Mouse (Mus musculus) thymus, postnatal 0 days (tissue): Measurements from ENCODE around the gene Atl1. TPM values are rescaled to one million over a fixed set of nuclear protein-coding genes. Genes with fewer than 3 reads are reported as not detected.
A peak's percentile ranks its signal among the peaks of the same experiment; 100 is the strongest.

Source experiments
- DNase-seq: peaks from one replicate; pipeline ENCODE4 v3.0.0-alpha.2; 2015; ENCODE audit warnings: low spot score
- polyA plus RNA-seq: library from polyadenylated mRNA; unstranded; fragments of >200 nt; fragmentation: Nextera tagmentation; extraction: Ambion mirVana; gene quantifications from 2 replicates; pipeline ENCODE4 v1.2.1, GENCODE M21; 2015

The Atl1 gene
- polyA plus RNA-seq: 1.8 and 1.9 TPM in 2 replicates

- DNase-seq: peak; percentile 87
Measured at GRCm38 (mm10) chr12:69892371-69893251, at the start of gene Atl1, which contains the start of gene Map4k5. Gene Atl1 (plus strand): TSS chr12:69892614. Gene Map4k5 (minus strand): TSS chr12:69893200.

DNA sequence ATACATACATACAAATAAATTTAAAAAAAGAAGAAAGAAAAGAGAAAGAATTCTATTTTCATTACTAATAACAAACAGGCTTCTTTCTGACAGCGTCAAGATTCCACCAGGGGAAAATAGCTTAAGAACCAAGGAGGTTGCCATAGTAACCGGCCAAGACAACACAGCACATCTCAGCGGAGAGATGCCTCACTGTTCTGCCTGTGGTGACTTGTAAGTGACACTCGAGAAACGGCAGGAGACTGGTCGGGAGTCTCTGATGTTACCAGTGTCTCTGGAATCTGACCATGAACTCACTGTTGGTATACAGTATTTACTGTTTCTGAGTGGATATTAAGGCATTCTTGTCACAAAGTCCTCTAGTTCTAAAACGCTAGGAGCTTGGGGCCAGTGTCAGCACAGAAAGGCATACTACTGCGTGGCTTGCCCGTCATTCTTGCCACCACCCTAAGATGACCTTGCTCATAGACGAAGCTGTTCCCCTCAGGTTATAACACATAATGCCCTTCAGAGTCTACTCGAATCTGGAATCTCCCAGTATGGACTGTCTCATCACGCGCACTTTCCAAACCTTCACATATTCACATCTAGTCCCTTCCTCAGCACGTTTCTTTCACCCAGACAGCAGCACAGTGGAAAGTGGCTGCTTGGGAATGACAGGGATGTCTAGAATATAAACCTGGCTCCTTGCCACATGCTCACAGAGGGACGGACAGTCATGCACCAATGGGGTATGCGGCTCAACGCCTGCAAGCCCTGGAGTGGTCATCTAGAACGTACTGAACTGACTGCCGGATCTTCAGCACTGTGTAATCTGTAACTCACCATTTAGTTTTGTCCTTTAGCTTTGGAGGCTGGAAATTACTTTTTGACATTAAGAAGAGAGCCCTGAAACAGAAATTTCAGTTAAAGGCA lies 48.6 kb upstream of the Atl1 start:
- no peak for DNase-seq

- DNase-seq: no peak
Measured at GRCm38 (mm10) chr12:69845722-69846121, 46.7 kb upstream of the Atl1 start.

GRCm38 (mm10) chr12:69846499-69846898 lies 45.9 kb upstream of the Atl1 start:
- DNase-seq: no peak

DNA sequence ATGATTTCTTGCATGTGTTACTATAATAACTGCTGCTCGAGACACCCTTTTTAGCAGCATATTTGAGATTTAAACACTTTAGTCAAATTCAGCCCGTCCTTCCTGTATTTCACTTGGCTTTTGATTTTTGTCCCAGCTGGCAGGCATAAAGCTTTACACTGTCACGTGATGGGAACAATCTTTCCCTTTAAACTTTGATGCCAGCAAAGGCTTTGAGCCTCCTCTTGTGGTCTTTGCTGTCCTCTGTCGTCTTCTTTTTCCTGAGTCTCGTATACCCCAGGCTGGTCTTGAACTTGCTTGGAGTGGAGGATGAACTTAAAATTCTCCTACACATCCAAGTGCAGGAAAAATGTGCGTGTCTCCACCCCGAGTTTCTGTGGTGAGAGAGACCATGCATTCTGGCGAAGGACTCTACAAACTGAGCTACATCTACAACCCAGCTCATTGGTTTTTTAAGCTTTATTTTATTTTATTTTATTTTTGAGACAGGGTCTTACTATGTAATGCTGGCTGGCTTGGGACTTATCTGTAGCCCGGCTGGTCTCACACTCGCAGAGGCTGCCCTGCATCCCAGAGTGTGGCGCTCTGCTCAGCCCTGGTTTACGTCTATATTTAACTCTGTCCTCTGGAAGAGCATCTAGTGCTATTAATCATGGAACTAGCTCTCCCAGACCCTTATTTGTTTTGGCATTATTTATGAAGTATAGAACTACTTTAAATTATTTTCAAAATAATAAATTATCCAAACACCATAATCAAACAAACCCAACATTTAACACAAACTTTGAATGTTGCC lies 44.1 kb upstream of the Atl1 start:
- no peak for DNase-seq

DNA sequence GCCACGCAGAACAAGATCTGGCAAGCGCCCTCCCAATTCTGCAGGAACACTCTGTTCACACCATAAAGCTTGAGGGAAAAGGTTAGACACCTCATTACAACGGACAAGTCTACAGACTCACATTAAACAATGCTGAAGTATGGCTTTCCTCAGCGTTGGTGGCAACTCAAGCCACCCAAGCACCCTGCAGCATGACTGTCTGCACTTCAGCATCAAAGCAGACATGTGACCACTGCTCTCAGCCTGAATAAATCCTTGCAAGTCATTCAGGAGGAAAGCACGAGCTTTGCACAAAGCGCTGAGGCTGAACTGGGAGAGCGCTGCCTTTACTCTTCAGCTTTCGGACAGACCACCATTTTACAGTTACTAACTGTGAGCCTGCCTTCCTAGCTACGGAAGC lies 40.1 kb upstream of the Atl1 start:
- DNase-seq: no peak

- DNase-seq: peak; percentile 21
Measured at GRCm38 (mm10) chr12:69853387-69853786, 39.0 kb upstream of the Atl1 start.

DNA sequence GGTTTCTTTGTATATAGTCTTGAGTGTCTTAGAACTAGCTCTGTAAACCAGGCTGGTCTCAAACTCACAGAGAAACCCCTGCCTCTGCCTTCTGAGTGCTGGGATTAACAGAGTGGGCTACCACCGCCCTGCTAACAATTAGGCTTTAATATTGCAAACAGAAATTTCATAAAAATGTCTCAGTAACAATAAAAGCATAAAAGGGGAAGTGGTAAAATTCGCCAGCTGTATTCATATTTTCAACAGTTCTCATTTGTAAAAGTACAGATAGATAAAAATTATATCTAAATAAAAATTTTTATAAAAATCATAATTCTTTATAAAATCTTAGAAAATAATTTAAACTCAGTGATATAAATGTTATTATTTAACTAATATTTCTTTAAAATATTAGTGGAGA lies 38.5 kb upstream of the Atl1 start:
- no peak for DNase-seq

DNA sequence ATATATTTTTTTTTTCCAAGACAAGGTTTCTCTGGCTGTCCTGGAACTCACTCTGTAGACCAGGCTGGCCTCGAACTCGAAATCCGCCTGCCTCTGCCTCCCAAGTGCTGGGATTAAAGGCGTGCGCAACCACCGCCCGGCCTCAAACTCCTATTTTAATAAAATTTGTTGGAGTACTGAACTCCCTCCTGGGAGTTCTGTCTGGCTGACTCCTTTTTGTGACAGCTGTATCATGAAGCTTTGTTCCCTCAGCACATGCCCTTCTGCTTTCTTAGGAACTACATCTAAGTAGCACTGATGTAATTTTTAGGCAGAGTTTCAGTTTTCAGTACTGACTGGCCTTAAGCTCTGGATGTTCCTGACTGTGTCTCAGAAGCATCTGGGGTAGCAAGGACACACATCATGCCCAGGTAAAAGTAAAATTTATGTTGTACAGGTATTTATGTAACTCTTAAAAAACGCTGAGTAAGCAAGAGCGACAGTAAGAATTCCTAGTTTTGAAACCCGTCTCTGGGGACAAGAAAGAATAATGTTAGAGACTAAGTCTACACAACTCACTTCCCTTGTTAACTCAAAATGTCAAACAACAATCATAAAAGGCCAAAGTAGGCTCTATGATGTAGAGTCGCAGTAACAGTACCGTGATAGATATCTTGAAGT lies 36.6 kb upstream of the Atl1 start:
- no peak for DNase-seq

- no peak for DNase-seq
Measured at GRCm38 (mm10) chr12:69856398-69856797, 36.0 kb upstream of the Atl1 start.

- DNase-seq: no peak
Measured at GRCm38 (mm10) chr12:69857597-69857996, 34.8 kb upstream of the Atl1 start.

- DNase-seq: no peak
Measured at GRCm38 (mm10) chr12:69858847-69859246, 33.6 kb upstream of the Atl1 start.

- peak; percentile 94 for DNase-seq
Measured at GRCm38 (mm10) chr12:69863505-69863904, 28.9 kb upstream of the Atl1 start.

DNA sequence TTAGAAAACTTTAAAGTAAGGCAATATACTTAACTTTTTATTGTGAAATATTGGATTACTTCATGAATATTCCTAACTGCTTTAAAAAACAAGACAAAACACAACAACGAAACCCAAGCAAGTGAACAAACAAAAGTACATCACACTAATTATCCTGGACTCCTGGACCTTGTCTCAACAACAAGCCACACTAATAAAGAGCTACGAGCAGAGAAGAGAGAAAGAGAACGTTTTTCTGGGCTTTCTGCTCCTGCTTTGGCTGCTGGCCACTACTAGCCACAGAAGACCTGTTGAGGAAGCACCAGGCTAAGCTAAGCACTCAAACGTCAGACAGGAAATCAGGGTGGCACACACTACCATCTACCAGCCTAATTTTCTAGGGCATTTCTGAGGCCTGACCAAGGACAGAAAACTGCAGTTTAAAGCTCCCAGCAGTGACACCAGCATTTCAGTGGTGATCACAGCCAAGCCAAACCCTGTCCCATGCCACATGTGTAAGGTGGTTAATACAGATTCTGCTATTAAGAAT lies 28.2 kb upstream of the Atl1 start:
- DNase-seq: peak; percentile 11

- peak; percentile 86 for DNase-seq
Measured at GRCm38 (mm10) chr12:69867338-69867737, 25.1 kb upstream of the Atl1 start.

DNA sequence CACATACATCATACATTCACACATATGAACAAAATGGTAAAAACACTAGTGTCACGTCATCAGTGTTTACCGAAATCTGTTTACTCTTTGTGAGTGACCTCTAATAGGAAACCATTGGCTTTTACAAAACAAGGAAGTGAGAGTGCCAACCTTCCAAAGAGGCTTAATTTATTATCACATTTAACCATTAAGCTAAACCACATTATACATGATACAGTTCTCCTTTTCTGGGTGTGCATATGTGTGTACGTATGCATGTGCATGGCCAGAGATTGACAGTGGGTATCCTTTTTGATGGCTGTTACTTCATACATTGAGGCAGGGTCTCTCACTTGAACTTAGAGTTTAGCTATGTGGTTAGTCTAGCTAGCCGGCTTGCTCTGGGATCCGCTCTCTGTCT lies 20.8 kb upstream of the Atl1 start:
- DNase-seq: no peak

DNA sequence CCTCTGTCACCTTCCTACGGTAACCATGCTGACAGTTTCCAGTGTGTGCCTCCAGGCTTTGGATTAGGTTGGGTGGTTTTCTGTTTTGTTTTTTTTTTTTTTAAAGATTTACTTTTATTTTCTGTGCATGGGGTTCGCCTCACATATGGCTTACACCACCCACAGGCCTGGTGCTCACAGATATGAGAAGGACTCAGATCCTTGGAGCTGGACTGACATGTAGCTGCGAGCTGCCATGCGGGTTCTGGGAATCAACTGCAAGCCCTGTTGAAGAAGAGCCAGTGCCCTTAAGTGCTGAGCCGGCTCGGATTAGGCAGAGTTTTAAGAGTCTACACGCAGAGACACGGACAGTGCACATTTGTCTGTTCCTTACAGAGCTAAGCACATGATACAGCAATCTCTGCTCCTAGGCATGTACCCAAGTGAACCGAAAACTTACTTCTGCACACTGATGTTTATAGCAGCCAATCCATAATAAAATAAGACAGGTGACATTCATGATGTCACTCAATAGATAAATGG lies 14.5 kb upstream of the Atl1 start:
- no peak for DNase-seq

- DNase-seq: no peak
Measured at GRCm38 (mm10) chr12:69879172-69879665, 13.2 kb upstream of the Atl1 start.

DNA sequence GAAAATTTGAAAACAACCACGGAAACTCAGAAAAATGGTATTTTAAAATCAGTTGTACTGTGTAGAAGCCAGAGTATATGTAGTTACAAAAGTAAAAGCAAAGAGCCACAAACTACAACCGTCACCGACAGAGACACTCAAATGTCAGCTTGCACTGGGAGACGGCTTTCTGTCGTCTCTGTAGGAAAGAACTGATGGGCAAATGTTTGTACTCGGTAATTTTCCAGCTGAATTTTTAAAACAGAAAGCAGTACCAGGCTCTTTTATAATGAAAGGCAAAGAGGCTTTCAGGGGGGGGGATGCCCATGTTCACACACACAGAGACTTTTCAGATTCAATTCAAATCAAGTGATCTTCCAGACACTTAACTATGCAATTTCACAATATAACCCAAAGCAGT lies 12.7 kb upstream of the Atl1 start:
- DNase-seq: no peak
